Mouse (Mus musculus) liver, adult 2 months (tissue): ENCODE results near the gene Fuk. TPM values are rescaled to one million over a fixed set of nuclear protein-coding genes. Genes with fewer than 3 reads are reported as not detected.

ENCODE experiments used
- DNase-seq: peaks from one replicate; pipeline ENCODE4 v3.0.0-alpha.2; 2011; ENCODE audit warnings: low read depth, low spot score; ENCODE audit errors: extremely low read depth
- H3K27ac ChIP-seq: fragments of 200-500 bp; replicated peaks from 2 replicates; pipeline ENCODE4 v1.5.1; 2012; ENCODE audit warnings: low read depth, mild to moderate bottlenecking, control low read depth, inconsistent platforms, low read length; ENCODE audit not compliant: insufficient read depth
- H3K27me3 ChIP-seq: fragments of 200-500 bp; 2 replicates; pipeline ENCODE4 v1.6.1; 2012; ENCODE audit warnings: mild to moderate bottlenecking, moderate library complexity, low read length, inconsistent platforms; ENCODE audit not compliant: control insufficient read depth, insufficient read depth
- H3K36me3 ChIP-seq: fragments of 200-500 bp; 2 replicates; pipeline ENCODE4 v1.6.1; 2012; ENCODE audit warnings: low read length, inconsistent platforms; ENCODE audit not compliant: control insufficient read depth, insufficient read depth
- H3K4me1 ChIP-seq: fragments of 200-500 bp; 2 replicates; pipeline ENCODE4 v1.6.1; 2011; ENCODE audit warnings: low read length; ENCODE audit not compliant: control insufficient read depth, insufficient read depth
- H3K4me3 ChIP-seq: fragments of 200-500 bp; 2 replicates; pipeline ENCODE4 v1.5.1; 2011; ENCODE audit warnings: low read depth, mild to moderate bottlenecking, control low read depth, low read length, moderate library complexity; ENCODE audit not compliant: insufficient read depth
- H3K79me2 ChIP-seq: fragments of 200-500 bp; 2 replicates; pipeline ENCODE4 v1.6.1; 2012; ENCODE audit warnings: inconsistent platforms, mild to moderate bottlenecking, low read length, moderate library complexity; ENCODE audit not compliant: control insufficient read depth, insufficient read depth
- H3K9ac ChIP-seq: fragments of 200-500 bp; 2 replicates; pipeline ENCODE4 v1.6.1; 2012; ENCODE audit warnings: low read depth, mild to moderate bottlenecking, control low read depth, inconsistent platforms, low read length
- CTCF ChIP-seq: fragments of 200-500 bp; IDR thresholded peaks from 2 replicates; pipeline ENCODE4 v1.5.1; 2011; ENCODE audit warnings: low read depth, low read length, control low read depth
- POLR2A ChIP-seq: fragments of 200-500 bp; IDR thresholded peaks from 2 replicates; pipeline ENCODE4 v1.6.1; 2011; ENCODE audit warnings: low read length, control low read depth; ENCODE audit not compliant: insufficient read depth; ENCODE audit errors: extremely low read depth
- WGBS: fragments of 180-500 bp; shearing (Covaris S2); methylation state at CpG from one replicate; pipeline ENCODE4 v1.1.7; 2018; 5-methylcytosine and 5-hydroxymethylcytosine counted together
- polyA plus RNA-seq: library from polyadenylated mRNA; depleted of rRNA; stranded (reverse); fragments of >200 nt; gene quantifications from 2 replicates; pipeline ENCODE4 v1.2.3, GENCODE M21; 2012
- total RNA-seq: library from RNA; depleted of rRNA; stranded (reverse); fragments of >200 nt; gene quantifications from 2 replicates; pipeline ENCODE4 v1.2.3, GENCODE M21; 2014

Gene Fuk
- total and polyA plus RNA-seq, 2 experiments, result 6.3 to 11.2 TPM

- H3K36me3 ChIP-seq, result no peaks in the 10 kb centered on the region; the same call in none of the 2 replicates
- no peak for DNase-seq
- no peaks in the 10 kb centered on the region for H3K27me3 ChIP-seq
- H3K4me1 ChIP-seq, result no peaks in the 10 kb centered on the region
- H3K9ac ChIP-seq, result no peak overlapping the region
- H3K27ac ChIP-seq, result no peak overlapping the region
- TF ChIP-seq POLR2A, result no peak
- no peak for TF ChIP-seq CTCF
- no peak overlapping the region for H3K4me3 ChIP-seq
- WGBS, result 95% methylated on average over 2 of the region's 2 CpGs
- H3K79me2 ChIP-seq, result no peaks in the 10 kb centered on the region
Observed at GRCm38 (mm10) chr8:110892913-110893312, 9.4 kb downstream of the Fuk start.

- TF ChIP-seq CTCF (0 out of 2 replicates have a peak, but pooled peaks have one; percentile 10), POLR2A (no peak)
- H3K9ac ChIP-seq, result no peak overlapping the region
- DNase-seq, result no peak
- WGBS, result 95% methylated on average over 7 of the region's 7 CpGs
- H3K27me3 ChIP-seq, result no peaks in the 10 kb centered on the region
- no peaks in the 10 kb centered on the region for H3K79me2 ChIP-seq
- no peaks in the 10 kb centered on the region for H3K4me1 ChIP-seq
- no peak overlapping the region for H3K4me3 ChIP-seq
- no peak overlapping the region for H3K27ac ChIP-seq
- H3K36me3 ChIP-seq, result no peaks in the 10 kb centered on the region; the same call in none of the 2 replicates
Observed at GRCm38 (mm10) chr8:110892040-110892439, 10.2 kb downstream of the Fuk start.

GRCm38 (mm10) chr8:110889904-110890470, 12.3 kb downstream of the Fuk start:
- H3K9ac ChIP-seq, result no peak overlapping the region
- no peak for DNase-seq
- no peaks in the 10 kb centered on the region for H3K27me3 ChIP-seq
- WGBS, result 83% methylated on average over 12 of the region's 12 CpGs
- H3K4me1 ChIP-seq, result no peaks in the 10 kb centered on the region
- no peaks in the 10 kb centered on the region for H3K79me2 ChIP-seq
- TF ChIP-seq CTCF (no peak), POLR2A (no peak)
- no peak overlapping the region for H3K4me3 ChIP-seq
- no peaks in the 10 kb centered on the region; the same call in none of the 2 replicates for H3K36me3 ChIP-seq
- H3K27ac ChIP-seq, result no peak overlapping the region

- no peak overlapping the region for H3K27ac ChIP-seq
- H3K4me1 ChIP-seq, result no peaks in the 10 kb centered on the region
- H3K9ac ChIP-seq, result no peak overlapping the region
- WGBS, result 89% methylated on average over 16 of the region's 16 CpGs
- no peak for DNase-seq
- TF ChIP-seq CTCF (no peak), POLR2A (no peak)
- H3K27me3 ChIP-seq, result no peaks in the 10 kb centered on the region
- no peaks in the 10 kb centered on the region for H3K79me2 ChIP-seq
- H3K36me3 ChIP-seq, result no peaks in the 10 kb centered on the region; the same call in none of the 2 replicates
- no peak overlapping the region for H3K4me3 ChIP-seq
Observed at GRCm38 (mm10) chr8:110888860-110889259, 13.4 kb downstream of the Fuk start.

- DNase-seq, result no peak
- H3K36me3 ChIP-seq, result no peaks in the 10 kb centered on the region; the same call in none of the 2 replicates
- H3K27ac ChIP-seq, result no peak overlapping the region
- no peaks in the 10 kb centered on the region for H3K79me2 ChIP-seq
- H3K9ac ChIP-seq, result no peak overlapping the region
- WGBS, result 94% methylated on average over 8 of the region's 8 CpGs
- no peak for TF ChIP-seq POLR2A
- TF ChIP-seq CTCF, result no peak
- no peaks in the 10 kb centered on the region for H3K4me1 ChIP-seq
- no peaks in the 10 kb centered on the region for H3K27me3 ChIP-seq
- H3K4me3 ChIP-seq, result no peak overlapping the region
Observed at GRCm38 (mm10) chr8:110888441-110888840, 13.8 kb downstream of the Fuk start.

GRCm38 (mm10) chr8:110887551-110887950, 14.7 kb downstream of the Fuk start:
- H3K4me3 ChIP-seq, result no peak overlapping the region
- no peaks in the 10 kb centered on the region for H3K27me3 ChIP-seq
- DNase-seq, result no peak
- no peaks in the 10 kb centered on the region for H3K4me1 ChIP-seq
- H3K36me3 ChIP-seq, result no peaks in the 10 kb centered on the region; the same call in none of the 2 replicates
- 92% methylated on average over 10 of the region's 10 CpGs for WGBS
- no peak for TF ChIP-seq CTCF
- TF ChIP-seq POLR2A, result no peak
- H3K79me2 ChIP-seq, result no peaks in the 10 kb centered on the region
- no peak overlapping the region for H3K27ac ChIP-seq
- no peak overlapping the region for H3K9ac ChIP-seq
